Mouse (Mus musculus) intestine, postnatal 0 days (tissue): ENCODE measurements around the gene Trap1. TPM values are rescaled to one million over a fixed set of nuclear protein-coding genes. Genes with fewer than 3 reads are reported as not detected.
"Not testable (repeated sequence)": the region's sequence is repeated elsewhere in the genome, so short reads cannot be mapped to it uniquely, and the experiment has no call there.

Experiments used
- ATAC-seq: fragments of 200-750 bp; cut with Nextera tagmentation; 2 replicates; pipeline ENCODE4 v1.8.0; 2017; ENCODE audit warnings: mild to moderate bottlenecking, moderate TSS enrichment, moderate library complexity
- H3K27ac ChIP-seq: fragments of 300-500 bp; sonication (generic); 2 replicates; pipeline ENCODE4 v1.5.1; 2014; ENCODE audit warnings: mild to moderate bottlenecking, low read depth, low read length, moderate library complexity
- H3K27me3 ChIP-seq: fragments of 300-500 bp; sonication (generic); replicated peaks from 2 replicates; pipeline ENCODE4 v1.6.1; 2014; ENCODE audit warnings: low read length, mixed read lengths; ENCODE audit not compliant: control insufficient read depth, insufficient read depth
- H3K36me3 ChIP-seq: fragments of 300-500 bp; sonication (generic); 2 replicates; pipeline ENCODE4 v1.6.1; 2014; ENCODE audit warnings: mild to moderate bottlenecking, moderate library complexity; ENCODE audit not compliant: control insufficient read depth, insufficient read depth
- H3K4me1 ChIP-seq: fragments of 300-500 bp; sonication (generic); replicated peaks from 2 replicates; pipeline ENCODE4 v1.6.1; 2014; ENCODE audit warnings: antibody characterized with exemption, low read length, mixed read lengths; ENCODE audit not compliant: control insufficient read depth, insufficient read depth
- H3K4me2 ChIP-seq: fragments of 300-500 bp; sonication (generic); replicated peaks from 2 replicates; pipeline ENCODE4 v1.6.1; 2014; ENCODE audit warnings: low read depth, mild to moderate bottlenecking, moderate library complexity
- H3K4me3 ChIP-seq: fragments of 300-500 bp; sonication (generic); 2 replicates; pipeline ENCODE4 v1.5.1; 2014; ENCODE audit warnings: low read depth, low read length
- H3K9ac ChIP-seq: fragments of 300-500 bp; sonication (generic); 2 replicates; pipeline ENCODE4 v1.6.1; 2014; ENCODE audit warnings: mild to moderate bottlenecking, low read depth, low read length
- H3K9me3 ChIP-seq: fragments of 300-500 bp; sonication (generic); 2 replicates; pipeline ENCODE4 v1.6.1; 2016; ENCODE audit warnings: mixed run types; ENCODE audit not compliant: control insufficient read depth
- CTCF ChIP-seq: sonication (generic); IDR thresholded peaks from 2 replicates; pipeline ENCODE4 v1.5.1; 2016; ENCODE audit warnings: low read depth, mild to moderate bottlenecking, control low read depth, antibody characterized with exemption, moderate library complexity
- WGBS: fragments of 180-500 bp; shearing (Covaris S2); extraction: QIAGEN DNeasy Blood & Tissue Kit; methylation state at CpG from one replicate; pipeline ENCODE4 v1.1.7; 2014; 5-methylcytosine and 5-hydroxymethylcytosine counted together
- polyA plus RNA-seq: library from polyadenylated mRNA; unstranded; fragments of >200 nt; fragmentation: Nextera tagmentation; extraction: Ambion mirVana; gene quantifications from 2 replicates; pipeline ENCODE4 v1.2.1, GENCODE M21; 2015

The Trap1 gene
- polyA plus RNA-seq, 1 experiment from 2014 or later = 35.3 TPM

- WGBS = 85% methylated on average over 8 of the region's 8 CpGs
- Histone ChIP-seq H3K9ac (no peak overlapping the region), H3K4me1 (no peaks in the 10 kb centered on the region), H3K4me2 (no peak overlapping the region), H3K9me3 (no peaks in the 10 kb centered on the region), H3K36me3 (peaks cover 77% of the 10 kb centered on the region), H3K27me3 (no peaks in the 10 kb centered on the region), H3K4me3 (no peak overlapping the region), H3K27ac (no peak overlapping the region)
- TF ChIP-seq CTCF = no peak
- no peak for ATAC-seq
These were observed 9.7 kb upstream of the Trap1 start for GRCm38 (mm10) chr16:4087214-4087913.

- no peak overlapping the region for H3K4me2 ChIP-seq
- no peak for ATAC-seq
- H3K27me3 ChIP-seq = no peaks in the 10 kb centered on the region
- H3K4me1 ChIP-seq = no peaks in the 10 kb centered on the region
- WGBS = 90% methylated on average over 9 of the region's 9 CpGs
- no peaks in the 10 kb centered on the region for H3K9me3 ChIP-seq
- TF ChIP-seq CTCF = no peak
- H3K4me3 ChIP-seq = no peak overlapping the region
- peak overlapping the region; percentile 21; the same call in 1 of the 2 replicates for H3K27ac ChIP-seq
- peaks cover 67% of the 10 kb centered on the region for H3K36me3 ChIP-seq
- no peak overlapping the region for H3K9ac ChIP-seq
These were observed 8.3 kb upstream of the Trap1 start for GRCm38 (mm10) chr16:4085851-4086387.

GRCm38 (mm10) chr16:4085051-4085450 lies 7.4 kb upstream of the Trap1 start:
- Histone ChIP-seq H3K4me1 (no peaks in the 10 kb centered on the region), H3K9ac (no peak overlapping the region), H3K4me2 (no peak overlapping the region), H3K9me3 (no peaks in the 10 kb centered on the region), H3K36me3 (peaks cover 59% of the 10 kb centered on the region), H3K27ac (no peak overlapping the region), H3K27me3 (no peaks in the 10 kb centered on the region), H3K4me3 (no peak overlapping the region)
- TF ChIP-seq CTCF = no peak
- no peak for ATAC-seq
- 98% methylated on average over 7 of the region's 7 CpGs for whole genome bisulfite sequencing

DNA sequence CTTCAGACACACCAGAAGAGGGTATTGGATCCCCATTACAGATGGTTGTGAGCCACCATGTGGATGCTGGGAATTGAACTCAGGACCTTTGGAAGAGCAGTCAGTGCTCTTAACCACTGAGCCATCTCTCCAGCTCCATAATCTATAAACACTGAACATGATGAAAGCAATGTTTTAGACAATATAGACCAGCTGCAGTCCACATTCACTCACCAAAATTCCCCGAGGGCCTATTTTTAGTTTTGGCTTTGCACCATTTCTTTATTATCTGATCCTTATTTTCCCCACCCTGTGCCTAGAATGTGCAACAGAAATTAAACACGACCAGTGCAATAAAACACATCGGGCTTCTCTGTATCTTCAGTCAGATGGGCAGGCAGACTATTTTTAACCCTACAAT lies 2.8 kb upstream of the Trap1 start:
- H3K36me3 ChIP-seq = peaks cover 22% of the 10 kb centered on the region
- H3K9me3 ChIP-seq, H3K27ac ChIP-seq, H3K9ac ChIP-seq, ATAC-seq, H3K4me1 ChIP-seq, H3K4me2 ChIP-seq, H3K27me3 ChIP-seq, H3K4me3 ChIP-seq: not testable (repeated sequence)
- 45% methylated on average over 3 of the region's 3 CpGs for WGBS

DNA sequence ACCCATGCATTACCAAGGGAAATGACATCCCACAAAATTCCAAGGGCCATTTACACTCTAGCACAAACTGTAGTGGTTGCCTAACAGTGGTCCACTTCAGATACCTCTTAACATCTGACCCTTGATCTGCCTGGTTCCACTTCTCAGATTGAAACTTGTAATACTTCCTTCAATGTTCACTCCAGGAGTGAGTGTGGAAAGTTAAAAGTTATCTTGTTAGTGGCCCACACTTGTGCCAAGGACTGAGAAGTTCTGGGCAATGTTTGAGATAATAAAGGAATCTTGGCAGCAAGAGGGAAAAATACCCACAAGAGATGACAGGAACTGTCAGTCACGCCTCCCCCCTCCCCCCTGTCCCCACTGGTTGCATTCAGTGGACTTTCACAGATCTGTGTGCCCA lies 2.0 kb upstream of the Trap1 start:
- Histone ChIP-seq H3K27ac (no peak overlapping the region), H3K4me2 (no peak overlapping the region), H3K27me3 (no peaks in the 10 kb centered on the region), H3K9ac (no peak overlapping the region), H3K4me1 (0 out of 2 replicates have a peak, but pooled peaks cover 6% of the 10 kb centered on the region), H3K9me3 (no peaks in the 10 kb centered on the region), H3K4me3 (no peak overlapping the region), H3K36me3 (peaks cover 15% of the 10 kb centered on the region)
- ATAC-seq = no peak
- WGBS = 69% methylated on average over 1 of the region's 1 CpGs
- no peak for TF ChIP-seq CTCF

GRCm38 (mm10) chr16:4078302-4078701 lies 675 bp upstream of the Trap1 start:
- WGBS = 61% methylated on average over 10 of the region's 10 CpGs
- not testable (repeated sequence) for H3K9ac ChIP-seq

More at GRCm38 (mm10) chr16:4078302-4078701, 675 bp upstream of the Trap1 start:
- not testable (repeated sequence) for ATAC-seq, H3K36me3 ChIP-seq, H3K27me3 ChIP-seq, H3K9me3 ChIP-seq, H3K4me1 ChIP-seq, H3K27ac ChIP-seq
- Histone ChIP-seq H3K4me2 (peak overlapping the region; percentile 75), H3K4me3 (peak overlapping the region; percentile 90)
